Mouse (Mus musculus) urinary bladder, adult 18-20 months (tissue): ENCODE results near the gene Slc25a19.

ENCODE experiments used
- DNase-seq, 2 experiments: peaks; one replicate each; pipeline ENCODE4 v3.0.0; 2022; ENCODE audit warnings: low spot score in 2 of 2, mixed read lengths in 2 of 2

The Slc25a19 gene

DNA sequence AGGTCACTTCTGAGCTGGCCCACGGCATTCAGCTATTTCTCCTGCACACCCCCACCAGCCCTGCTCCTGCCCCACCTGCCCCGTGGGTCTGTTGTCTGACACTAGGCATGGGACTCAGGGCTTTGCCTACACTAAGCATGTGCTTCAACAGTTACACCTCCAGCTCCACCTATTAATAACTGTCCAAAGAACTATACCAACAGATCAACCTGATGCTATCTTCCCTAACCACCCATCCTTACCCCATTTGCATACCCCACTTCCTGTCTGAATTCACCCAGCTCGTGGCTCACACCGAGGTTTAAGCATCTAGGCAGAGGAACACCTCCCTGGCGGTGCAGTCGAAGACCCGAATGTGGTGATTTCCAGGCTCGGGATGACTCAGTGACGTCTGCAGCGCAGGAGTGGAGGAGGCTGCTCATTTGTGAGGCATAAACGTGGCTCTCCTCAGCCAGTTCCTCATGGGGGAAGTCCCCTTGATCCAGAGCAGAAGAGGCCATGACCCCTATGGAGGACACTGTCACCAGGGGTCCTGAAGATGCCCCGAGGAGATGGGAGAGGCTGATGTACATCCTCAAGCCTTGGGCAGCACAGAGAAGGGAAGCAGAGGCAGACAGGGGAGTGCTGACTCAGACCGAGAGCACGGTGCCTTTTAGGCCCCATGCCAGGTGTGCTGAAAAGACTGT is 13.0 kb upstream of the Slc25a19 start:
- DNase-seq: no peak

DNA sequence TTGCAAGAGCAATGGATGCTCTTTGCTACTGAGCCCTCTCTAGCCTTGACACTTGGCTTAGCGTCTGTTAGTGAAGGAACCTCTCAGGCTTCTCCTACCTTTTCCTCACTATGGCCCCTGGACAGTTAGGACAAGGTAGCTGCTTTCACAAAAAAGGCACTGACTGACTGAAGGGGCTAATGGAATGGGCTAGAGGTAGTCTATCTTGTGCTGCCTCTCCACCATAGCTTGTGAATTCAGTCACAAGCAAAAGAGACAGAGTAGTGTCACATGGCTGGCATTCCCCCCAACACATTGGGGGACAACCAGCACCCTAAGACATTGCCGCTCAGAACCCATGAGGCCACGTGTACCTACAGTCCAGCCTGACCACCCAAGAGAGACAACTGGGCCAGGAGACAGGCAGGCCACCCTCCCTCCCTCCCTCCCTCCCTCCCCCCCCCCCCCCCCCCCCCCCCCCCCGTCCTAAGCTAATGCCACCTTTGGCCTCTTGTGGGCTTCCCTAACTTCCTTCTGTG is 12.3 kb upstream of the Slc25a19 start:
- DNase-seq: no peak

DNA sequence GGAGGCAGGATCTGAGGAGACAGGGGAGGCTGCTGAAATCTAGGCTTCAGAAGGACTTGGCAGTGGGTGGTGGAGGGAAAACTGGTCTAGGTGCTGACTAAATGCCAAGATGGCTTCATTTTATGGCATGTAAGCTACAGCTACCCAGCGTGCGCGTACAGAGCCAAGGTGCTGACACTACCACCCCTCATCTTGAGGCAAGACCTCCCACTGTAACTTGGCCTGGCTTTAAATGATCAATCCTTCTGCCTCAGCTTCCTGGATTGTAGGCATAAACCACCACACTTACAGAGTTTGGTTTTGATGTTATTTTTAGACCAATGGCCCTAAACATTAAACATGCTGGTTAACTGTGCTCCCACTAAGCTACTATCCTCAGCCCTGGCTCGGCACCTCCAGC is 11.4 kb upstream of the Slc25a19 start:
- no peak for DNase-seq

DNA sequence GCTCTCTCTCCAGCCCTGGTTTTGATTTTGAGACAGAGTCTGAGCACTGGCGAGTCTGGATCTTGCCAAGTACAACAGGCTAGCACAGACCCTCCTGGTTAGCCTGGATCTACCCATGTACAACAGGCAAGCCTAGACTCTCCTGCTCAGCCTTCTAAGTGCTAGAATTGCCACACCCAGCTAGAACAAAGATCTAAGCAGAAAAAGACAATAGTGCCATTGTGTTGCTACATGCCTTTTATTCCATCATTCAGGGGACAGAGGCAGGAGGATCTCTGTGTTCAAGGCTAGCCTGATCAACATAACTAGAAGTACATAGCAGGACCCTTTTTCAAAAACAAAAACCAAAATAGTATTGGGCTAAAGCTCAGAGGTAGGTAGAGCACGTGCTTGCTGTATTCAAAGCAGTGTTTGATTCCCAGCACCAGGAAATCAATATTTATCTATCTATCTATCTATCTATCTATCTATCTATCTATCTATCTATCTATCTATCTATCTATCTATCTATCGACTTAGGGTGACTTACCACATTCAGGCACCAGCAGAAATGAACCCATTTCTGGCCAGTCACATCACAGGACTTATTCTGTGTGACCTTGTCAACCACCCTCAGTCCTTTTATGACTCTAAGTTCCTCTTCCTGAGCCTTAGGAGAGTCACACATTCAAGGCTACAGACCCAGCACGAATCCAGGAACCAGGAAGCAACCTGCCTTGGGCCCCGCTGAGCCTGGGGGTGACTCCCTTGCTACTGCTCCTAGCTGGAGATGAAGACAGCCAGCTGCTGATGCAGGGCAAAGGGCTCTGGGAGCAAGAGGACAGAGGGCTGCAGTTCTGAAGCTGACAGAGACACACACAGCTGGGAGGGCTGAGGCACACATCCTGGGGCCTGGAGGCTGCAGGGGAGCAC is 10.7 kb upstream of the Slc25a19 start:
- DNase-seq: no peak

DNA sequence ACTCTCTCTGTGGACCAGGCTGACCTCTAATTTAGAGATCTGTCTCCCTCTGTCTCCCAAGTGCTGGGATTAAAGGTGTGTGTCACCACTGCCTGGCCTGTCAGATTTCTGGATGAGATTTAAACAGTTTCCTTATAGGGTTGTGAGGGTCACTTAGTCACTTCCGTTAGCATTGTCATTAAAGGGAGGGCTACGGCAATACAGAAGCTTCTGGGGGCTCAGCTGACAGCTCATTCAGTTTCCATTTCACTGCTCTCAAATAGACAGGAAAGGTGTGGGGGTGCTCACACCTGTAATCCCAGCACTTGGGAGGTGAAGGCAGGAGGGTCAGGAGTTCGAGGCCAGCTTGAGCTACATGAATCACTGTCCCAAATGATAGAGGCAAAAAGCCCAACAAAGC is 8.9 kb upstream of the Slc25a19 start:
- no peak for DNase-seq

DNA sequence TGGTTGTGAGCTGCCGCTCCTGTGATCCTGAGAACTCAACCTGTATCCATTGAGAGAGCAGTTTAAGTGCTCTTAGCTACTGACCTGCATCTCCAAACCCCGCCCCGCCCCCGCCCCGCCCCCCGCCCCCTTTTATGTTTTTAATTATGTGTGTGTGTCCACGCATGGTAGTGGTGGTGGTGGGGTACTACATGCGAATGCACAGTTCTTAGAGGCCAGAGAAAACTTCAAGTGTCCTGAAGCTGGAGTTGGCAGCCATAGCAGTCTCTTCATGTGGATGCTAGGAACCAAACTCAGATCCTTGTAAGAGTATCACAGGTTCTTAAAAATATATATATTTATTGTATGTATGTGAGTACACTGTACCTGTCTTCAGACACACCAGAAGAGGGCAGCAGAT is 7.4 kb upstream of the Slc25a19 start:
- no peak for DNase-seq

DNA sequence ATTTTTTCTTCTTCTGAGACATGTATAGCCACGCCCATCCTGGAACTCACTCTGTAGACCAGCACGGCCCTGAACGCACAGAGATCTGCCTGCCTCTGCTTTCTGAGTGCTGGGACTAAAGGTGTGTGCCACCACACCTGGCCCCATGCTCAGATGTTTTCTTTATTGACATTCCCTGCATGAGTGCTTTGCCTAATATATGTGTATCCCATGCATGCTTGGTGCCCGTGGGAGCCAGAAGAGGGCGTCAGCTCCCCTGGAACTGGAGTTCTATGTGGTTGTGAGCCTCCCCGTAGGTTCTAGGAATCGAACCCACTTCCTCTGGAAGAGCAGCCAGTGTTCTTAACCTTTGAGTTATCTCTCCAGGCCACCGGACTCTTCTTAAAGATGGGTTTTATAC is 6.9 kb upstream of the Slc25a19 start:
- no peak for DNase-seq

DNA sequence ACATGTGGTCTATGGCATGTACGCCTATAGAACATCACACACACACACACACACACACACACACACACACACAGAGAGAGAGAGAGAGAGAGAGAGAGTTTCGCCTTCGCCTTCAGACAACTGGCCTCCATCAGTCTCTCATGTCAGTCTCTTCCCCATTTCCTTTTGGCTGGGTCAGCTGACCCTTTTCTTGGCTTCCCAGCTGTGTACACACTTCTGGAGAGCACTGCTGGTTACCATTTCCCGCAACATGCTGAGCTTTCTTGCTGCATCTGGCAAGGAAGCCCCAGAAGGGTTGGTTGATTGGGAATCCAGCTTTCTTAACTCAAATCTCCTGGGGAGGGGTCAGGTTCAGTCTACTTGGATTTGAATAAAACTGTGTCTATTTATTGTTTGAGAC is 6.0 kb upstream of the Slc25a19 start:
- no peak for DNase-seq

DNA sequence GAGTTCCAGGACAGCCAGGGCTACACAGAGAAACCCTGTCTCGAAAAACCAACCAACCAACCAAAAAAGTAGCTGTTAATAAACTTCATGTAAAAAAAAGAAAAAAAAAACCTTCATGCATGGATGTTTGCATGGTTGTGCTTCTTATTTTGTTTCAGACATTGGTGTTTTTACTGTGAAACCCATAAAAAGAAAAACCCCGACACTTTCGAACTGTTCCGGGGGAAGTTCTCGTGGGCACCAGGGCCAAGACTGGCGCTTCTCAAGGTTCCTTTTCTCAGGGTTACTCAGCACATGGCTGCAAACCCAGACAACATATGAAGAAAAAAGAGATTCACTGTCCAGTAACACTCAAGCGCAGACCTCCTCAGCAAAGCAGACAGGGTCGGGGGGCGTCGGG is 4.8 kb upstream of the Slc25a19 start:
- DNase-seq: no peak

DNA sequence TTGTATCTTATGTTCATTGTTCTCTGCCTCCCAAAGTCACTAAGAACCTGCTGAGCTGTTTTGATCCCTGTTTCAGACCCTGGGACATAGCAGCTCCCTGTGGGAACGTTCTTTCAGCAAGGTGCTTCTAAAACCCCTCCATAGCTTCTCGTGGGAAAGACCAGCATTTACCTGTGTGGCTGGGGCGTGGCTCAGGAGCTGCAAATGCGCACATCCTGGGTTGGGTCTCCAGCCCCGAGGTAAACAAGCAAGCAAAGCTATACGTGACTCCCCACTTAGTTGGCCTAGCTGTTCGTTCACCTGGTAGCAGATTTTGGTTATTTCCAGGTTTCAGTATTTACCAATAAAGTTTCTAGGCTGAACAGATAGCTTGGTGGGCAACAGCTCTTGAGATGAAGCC is 4.2 kb upstream of the Slc25a19 start:
- DNase-seq: no peak

DNA sequence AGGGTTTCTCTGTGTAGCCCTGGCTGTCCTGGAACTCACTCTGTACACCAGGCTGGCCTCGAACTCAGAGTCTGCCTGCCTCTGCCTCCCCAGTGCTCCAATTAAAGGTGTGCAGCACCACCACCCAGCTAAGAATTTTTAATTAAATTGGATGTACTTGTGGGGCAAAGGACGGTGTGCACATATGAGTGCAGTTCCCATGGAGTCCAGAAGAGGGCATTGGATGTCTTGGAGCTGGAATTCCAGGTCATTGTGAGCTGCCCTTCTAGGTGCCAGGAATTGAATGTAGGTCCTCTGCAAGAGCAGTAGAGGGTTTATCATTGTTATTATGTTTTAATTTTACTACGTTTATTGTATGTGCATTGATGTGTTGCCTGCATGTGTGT is 3.4 kb upstream of the Slc25a19 start:
- no peak for DNase-seq

DNA sequence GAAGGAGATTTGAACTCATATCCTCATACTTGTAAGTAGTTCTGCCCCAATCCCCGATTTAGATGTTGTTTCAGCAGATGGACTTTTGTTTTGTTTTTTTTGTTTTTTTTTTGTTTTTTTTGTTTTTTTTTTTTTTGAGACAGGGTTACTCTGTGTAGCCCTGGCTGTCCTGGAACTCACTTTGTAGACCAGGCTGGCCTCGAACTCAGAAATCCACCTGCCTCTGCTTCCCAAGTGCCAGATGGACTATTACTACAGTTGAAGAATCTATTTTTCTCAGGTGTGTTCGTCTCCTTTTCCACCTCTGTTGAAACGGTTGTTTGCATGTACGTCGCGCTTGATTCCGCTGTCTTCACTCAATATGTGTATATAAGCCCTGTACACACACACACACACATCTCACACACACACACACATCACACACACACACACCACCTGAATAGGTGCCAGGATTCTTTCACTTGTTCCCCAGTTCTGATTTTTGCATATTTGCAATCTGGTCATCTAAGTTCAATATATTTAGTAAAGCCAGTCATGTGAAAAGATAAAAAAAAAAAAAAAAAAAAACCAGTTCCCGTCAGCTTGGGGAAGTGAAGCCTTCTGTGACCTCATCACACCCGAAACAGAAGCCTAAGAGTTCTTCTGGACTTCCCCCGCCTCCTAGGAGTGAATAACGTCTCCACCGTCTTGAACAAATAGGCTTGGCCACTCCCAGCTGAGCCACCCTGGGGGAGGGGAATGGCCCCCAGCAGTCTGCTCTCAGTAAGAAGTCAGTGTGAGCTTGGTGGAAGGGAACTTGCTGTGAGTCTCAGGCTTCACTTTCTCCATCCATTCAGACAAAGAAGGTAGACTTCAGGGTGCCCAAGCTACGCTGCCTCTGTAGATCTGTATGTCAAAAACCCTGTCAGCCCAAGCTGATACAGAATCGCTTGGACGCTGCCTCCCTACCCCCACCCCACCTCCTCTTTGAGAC is 2.7 kb upstream of the Slc25a19 start:
- peak in 1 of 2 experiments; percentile 31 for DNase-seq

DNA sequence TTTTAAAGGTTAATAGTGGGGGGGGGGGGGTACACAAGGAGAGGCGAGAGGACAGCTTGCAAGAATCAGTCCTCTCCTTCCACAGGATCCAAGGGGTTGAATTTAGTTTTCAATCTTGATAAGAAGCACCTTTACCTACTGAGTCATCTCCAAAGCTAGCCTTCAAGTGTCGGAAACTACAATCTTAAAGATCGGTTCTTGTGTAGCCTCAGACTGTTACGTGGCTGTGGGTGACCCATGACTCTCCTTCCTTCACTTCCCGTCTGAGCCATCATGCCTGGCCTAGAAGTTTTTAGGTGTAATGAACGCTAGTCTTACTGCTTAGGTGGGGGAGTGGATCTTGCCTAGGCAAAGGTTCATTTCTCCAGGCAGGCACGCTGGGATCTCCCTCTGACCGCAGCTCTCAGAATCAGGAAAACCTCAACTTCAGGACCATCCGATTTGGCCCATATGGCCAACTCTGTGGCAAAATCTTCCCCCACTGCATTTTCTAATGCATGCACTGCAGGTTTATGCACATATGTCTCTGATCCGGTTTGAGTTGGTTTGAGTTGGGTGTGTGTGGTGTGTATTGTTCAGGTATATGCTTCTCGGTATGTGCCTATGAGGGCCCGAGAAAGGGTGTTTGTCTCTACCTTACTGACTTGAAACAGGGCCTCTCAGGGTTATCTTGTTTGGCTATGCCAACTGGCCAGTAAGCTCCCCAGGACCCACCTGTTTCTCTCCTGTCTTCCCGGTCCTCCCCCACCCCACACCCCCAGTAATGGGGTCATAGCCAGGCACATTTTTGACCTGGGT is 1.8 kb upstream of the Slc25a19 start:
- DNase-seq: no peak

DNA sequence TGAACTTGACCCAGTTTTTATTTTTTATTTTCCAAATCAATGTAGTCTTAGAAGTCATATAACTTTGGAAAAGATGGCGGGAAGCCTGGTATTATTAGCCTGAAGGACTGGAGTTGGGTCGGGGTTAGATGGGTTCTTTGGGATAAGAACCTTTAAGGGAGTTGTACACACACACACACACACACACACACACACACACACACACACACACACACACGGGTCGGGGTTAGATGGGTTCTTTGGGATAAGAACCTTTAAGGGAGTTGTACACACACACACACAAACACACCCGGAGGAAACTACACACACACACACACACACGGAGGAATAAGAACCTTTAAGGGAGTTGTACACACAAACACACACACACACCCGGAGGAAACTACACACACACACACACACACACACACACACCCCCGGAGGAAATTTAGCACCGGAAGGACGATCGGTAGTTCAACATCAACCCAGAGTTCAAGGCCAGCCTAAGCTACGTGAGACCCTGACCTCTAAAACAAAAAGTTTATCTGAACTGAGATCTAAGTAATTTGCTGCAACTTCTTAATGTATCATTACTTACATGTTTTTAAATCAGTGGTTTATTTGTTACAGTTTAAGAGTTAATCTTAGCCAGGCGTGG is 488 bp upstream of the Slc25a19 start:
- DNase-seq: no peak

DNA sequence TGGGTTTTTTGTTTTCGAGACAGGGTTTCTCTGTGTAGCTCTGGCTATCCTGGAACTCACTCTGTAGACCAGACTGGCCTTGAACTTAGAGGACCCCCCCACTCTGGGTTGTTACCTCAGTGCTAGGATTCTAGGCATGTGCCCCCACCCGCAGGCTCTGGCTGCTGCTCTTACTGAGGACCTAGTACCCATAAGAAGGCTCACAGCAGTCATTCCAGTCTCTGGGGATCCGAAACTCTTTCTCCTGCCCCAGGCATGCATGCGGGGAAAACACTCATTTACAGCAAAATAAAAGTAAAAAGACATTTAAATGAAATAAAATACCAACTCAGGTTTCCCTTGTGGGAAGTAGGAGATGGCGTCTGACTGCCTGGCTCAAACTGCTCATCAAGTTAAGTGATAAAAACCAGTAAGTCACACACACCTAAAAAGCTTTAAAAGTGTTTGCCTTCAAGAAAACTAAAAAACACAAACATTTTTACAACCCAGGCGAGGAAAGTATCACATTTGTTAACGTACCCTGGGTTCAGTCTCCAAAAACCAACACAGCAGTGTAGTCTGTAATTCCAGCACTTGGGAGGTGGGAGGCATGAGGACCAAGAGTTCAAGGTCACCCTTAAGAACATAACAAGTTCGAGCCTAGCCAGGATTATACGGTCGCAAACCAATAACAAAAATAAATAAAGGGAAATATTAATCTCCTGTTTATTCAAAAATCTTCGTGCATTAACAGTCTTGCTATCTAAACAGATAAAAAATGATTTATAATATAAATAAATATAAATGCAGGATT is 1.1 kb downstream of the Slc25a19 start:
- DNase-seq: no peak

DNA sequence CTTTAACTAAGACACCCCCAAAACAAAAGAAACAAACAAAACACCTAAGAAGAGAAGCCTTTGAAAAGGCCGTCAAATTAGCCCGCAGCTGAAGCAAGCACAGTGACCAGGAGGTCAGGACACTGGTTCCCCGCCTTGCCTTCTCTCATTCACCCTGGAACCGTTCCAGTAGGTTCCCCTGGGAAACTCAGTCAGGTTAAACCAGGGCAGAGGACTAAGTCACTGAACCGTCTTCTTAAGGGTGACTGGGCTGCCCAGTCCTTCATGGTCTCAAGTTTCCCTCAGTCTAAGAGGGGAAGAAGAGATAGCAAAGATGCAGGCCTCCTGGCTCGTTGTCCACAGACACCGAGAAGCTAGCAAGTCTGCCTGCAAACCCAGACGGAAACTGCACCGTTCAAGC is 2.2 kb downstream of the Slc25a19 start:
- no peak for DNase-seq

DNA sequence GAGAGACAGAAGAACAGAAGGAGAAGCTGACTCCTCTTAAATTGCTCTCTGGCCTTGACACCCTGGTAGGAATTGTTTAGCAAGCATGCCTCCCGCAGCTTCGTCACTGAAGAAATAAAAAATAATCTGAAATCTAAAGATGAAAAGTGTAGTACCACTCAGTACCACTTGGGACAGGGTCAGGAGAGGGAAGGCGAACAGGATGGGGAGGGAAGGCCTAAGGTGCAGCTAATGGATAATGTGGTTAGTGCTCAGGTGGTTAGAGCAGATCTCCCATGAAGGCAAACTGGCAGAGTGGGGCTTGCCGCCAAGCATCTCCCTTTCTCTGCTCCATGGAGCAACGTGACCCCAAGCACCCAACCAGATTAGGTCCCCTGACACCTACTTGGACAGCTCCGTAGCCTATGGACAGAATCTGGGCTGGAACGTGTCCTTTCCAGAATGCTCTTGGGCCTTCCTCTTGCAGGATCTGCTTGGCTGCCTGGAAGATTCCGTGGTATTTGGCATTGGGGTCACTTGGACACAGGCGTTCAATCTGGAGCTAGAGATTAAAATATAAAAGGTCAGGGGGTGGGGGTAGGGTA is 4.5 kb downstream of the Slc25a19 start:
- DNase-seq: no peak

DNA sequence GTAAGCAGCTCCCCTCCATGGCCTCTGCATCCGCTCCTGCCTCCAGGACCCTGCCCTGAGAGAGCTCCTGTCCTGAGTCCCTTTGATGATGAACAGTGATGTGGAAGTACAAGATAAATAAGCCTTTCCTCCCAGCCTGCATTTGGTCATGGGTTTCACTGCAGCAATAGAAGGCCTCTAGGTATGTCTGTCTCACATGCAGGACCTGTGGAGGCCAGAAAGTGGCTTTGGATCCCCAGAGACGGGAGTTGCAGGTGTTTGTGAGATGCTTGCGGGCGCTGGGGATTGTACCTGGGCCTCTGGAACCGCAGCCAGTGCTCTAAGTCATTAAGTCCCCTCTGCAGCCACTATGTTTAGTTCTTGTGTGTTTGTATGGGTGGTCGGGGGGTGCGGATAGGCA is 8.1 kb downstream of the Slc25a19 start:
- DNase-seq: no peak
